Mouse (Mus musculus) layer of hippocampus, adult 8-10 months (tissue): ENCODE results near the gene Cdipt. TPM values are rescaled to one million over a fixed set of nuclear protein-coding genes. Genes with fewer than 3 reads are reported as not detected.

Experiments used
- DNase-seq, 2 experiments: peaks; one replicate each; pipeline ENCODE4 v3.0.0; 2022; ENCODE audit warnings: low spot score in 2 of 2
- total RNA-seq, 4 experiments: library from RNA; stranded (reverse); gene quantifications; 2 replicates each; pipeline ENCODE4 v1.2.4; 2022

The Cdipt gene
- total RNA-seq, 4 experiments from 2014 or later: 138 to 156 (median 152) TPM

DNA sequence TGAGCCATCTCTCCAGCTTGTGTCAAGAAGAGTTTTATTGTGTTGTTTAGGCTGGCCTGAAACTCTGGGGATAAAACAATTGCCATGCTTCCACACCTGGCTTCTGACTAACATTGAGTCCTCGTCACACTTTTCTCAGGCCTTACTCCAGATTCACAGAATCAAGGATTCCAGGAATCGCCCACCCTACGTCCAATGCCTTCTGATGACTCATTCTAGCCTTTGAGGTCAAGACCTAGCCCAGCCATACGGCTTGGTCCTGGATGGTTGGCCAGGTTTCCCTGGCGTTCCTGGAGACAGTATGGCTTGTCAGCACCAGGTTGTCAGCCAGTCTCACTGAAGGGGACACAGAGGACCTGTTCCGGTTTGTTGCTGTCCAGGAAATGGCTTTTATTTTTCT is 36.7 kb downstream of the Cdipt start:
- DNase-seq: no peak

DNA sequence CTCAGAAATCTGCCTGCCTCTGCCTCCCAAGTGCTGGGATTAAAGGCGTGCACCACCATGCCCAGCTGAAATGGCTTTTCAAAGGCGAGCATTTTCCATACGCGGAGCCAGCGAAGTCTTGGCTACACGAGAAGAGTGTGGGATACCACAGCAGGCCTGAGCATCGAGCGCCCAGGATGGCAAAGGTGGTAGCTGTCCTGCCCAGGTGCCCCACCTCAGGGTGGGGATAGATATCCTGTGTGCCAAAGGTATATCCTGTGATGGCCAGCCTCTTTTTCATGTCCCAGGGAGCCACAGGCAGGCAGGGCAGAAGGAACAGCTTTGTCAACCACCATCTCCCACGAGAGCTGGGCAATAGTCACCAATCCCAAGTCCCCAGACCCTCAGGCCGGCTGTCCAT is 37.1 kb downstream of the Cdipt start:
- DNase-seq: no peak

DNA sequence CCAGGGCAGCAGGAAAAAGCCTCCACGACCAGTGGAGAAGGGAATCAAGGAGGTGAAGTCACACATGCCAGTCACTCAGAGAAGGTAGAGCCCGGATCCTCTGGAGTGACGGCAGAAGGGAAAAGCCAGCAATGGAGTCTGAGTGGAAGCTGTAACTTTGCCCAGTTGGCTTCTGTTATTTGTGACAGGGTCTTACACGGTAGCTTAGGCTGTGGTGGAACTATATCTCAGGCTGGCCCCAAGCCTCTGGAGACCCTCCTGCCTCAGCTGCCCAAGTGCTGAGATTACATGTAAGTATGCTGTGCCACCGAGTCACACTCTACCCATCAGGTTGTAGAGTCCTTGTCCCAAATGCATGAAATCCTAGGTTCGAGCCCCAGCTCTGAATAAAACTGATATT is 37.7 kb downstream of the Cdipt start:
- no peak for DNase-seq

- no peak for DNase-seq
Observed at GRCm38 (mm10) chr7:127014320-127014719, 38.6 kb downstream of the Cdipt start, which contains the start of gene Mvp. Gene Mvp, minus strand, starts transcription at chr7:127014621.

- DNase-seq: no peak
Observed at GRCm38 (mm10) chr7:127014993-127015392, 39.3 kb downstream of the Cdipt start.

DNA sequence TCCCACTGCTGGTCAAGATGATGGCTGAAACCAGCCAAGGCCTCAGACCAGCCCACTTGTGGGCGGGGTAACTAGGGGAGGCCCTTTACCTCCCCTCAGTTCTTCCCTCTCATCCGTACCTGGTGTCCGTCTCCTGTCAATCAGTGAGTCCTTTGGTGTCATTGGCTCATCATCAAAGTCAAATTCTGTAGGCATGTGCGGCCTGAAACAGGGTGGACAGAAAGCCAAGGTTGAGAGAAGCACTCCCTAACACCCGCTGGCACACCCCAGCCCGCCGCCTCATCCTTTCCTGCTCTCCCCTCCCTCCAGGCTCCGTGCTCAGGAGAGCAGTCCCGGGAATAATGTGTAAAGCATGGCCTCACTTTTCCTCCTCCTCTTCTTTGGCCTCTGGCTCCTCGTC is 40.4 kb downstream of the Cdipt start:
- no peak for DNase-seq

- no peak for DNase-seq
Observed at GRCm38 (mm10) chr7:127016481-127016485, 40.6 kb downstream of the Cdipt start, which contains the start of gene Pagr1b. Gene Pagr1b, minus strand, starts transcription at chr7:127016484.

DNA sequence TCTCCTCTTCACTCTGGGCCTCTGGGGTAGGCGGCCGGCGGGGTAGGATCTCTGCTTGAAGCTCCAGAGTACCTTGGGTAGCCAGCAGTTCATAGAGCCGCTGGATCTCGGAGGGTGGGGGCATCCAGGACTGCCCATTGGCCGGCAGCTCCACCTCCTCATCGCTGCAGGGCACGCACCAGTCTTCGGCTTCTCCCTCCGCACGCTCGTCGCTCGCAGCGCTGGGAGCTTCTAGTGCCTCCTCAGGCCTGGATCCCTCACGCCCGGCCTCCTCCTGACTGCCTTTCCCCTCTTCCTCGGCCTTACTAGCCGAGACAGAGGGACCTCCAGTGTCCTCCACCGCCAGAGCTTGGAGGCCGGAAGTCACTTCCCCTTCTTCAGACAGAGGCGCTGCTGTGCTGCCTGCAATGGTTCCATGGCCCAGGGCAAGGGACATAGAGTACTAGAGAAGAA is 40.8 kb downstream of the Cdipt start:
- no peak for DNase-seq

GRCm38 (mm10) chr7:127016971-127017949 is 41.5 kb downstream of the Cdipt start, which contains the start of gene Pagr1a:
Gene Pagr1a, minus strand, starts transcription at chr7:127017352.
- DNase-seq: peak; percentile 96 to 99

- no peak for DNase-seq
Observed at GRCm38 (mm10) chr7:127017950-127018345, 42.2 kb downstream of the Cdipt start.

GRCm38 (mm10) chr7:127018416-127019305 is 42.9 kb downstream of the Cdipt start:
- DNase-seq: no peak

GRCm38 (mm10) chr7:127019306-127019960 is 43.7 kb downstream of the Cdipt start:
- DNase-seq: no peak

DNA sequence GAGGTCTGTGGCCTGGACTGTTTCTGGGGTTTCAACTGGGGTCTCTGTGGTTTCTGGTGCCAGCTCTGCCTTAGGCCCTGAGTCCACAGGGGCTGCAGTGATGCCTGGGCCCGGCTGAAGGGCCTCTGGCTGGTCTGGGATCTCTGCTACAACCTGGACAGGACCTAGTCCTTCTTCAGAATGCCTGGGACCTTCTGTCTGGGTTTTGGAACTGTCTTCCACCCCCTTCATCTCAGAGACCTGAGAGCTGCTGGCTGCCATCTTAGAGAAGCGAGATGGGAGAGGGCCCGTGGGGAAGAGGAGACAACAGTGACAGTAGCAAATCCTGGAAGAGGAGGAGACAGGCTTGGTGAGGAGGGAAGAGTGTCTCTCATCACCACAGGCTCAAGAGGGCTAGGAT is 44.3 kb downstream of the Cdipt start:
- DNase-seq: no peak

DNA sequence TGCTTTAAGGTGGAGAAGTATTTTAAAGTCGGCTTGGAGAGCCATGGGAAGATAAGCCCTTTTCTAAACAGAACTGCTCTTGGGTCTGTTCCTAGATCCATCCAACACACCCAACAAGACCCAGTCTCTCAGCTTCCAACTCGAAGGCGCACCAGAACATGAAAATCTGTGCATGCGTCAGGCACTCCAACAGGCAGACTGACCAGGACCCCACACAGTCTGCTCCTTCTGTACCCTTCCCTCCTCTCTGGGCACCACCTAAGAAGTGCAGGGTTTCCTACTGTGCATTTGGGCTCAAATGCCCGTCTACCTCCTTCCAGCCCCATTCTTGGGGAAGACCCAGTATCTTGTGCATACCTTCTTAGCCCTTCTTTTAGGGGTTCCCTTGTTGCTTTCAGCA is 44.8 kb downstream of the Cdipt start:
- no peak for DNase-seq

DNA sequence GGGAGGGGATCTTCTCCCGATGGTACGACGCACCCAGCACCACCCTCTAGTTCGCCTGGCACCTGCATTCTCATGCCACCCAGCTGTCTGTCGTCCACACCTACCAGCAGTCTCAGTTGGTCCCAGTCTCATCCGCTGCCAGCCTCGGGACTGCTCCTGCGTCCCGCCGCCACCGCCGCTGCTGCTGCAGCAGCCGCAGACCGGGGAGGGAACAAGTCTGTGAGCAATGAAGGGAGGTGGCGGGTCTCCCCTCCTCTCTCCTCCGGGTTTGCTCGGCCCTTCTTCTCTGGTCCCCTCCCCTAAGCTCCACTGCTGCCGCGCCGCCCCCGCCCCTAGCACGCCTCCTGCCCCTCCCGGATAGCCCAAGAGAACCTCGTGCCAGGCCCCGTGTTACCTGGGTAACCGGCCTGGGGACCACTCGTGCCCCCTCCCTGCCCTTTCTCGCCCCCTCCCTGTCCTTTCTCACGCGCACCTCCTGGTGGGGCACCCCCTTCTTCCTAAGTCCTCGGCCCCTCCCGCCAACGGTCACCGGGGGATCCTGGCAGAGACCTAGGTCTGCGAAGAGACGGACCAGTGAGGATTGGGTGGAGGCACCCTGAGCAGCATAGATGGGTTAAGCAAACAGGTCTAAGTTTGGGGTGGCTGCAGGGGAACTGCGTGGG is 45.3 kb downstream of the Cdipt start, which contains the start of the genes Gm42742 and Prrt2:
Gene Gm42742, minus strand, starts transcription at position 197 of the 662 bp plus-strand sequence.
Gene Prrt2, minus strand, starts transcription at position 311 of the 662 bp plus-strand sequence.
- peak in 1 of 2 experiments; percentile 59 for DNase-seq

GRCm38 (mm10) chr7:127021563-127022527 is 46.1 kb downstream of the Cdipt start:
- no peak for DNase-seq

DNA sequence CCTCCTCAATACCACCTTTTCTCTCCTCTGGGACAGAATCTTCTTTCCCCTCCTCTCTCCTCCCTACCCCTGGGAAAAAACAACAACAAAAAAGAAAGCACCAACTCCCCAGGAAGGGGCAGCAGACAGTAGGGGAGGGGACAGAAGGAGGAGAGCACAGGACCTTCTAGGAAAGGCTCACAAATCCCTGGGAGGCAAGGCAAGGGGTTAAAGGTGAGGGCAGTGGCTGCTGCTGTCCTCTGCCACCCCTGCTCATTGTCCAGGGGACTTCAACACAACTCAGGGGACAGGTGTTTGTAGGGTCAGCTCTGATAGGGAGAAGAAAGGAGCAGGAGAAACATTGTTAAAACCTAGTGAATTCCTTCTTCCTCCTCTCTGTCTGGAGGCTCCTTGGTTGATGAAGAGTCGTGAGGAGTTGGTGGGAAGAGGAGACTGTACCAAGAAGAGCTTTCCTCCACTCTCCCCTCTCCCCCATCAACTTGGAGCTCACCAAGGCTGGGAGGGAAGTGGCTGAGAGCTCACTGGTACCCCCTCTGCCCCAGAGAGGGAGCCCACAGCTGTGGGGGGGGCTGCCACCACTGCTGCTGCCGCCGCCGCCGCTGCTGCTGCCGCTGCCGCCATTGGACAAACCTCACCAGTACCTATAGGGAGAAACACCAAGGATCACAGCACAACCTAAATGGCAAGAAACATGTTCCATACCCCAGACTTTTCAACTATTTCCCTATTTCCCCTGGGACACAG is 47.0 kb downstream of the Cdipt start:
- DNase-seq: no peak

- DNase-seq: no peak
Observed at GRCm38 (mm10) chr7:127023272-127023691, 47.6 kb downstream of the Cdipt start.
